Mouse (Mus musculus) adrenal gland, postnatal 36 days (tissue): ENCODE measurements at regions not wholly inside any gene's neighbourhood (a gene's known extent, or its start where the extent isn't known, plus 50 kb on each side); places are given as distances from the start of the nearest gene placed in this dataset.

ENCODE experiments used
- DNase-seq, 2 experiments: peaks; one replicate each; pipeline ENCODE4 v3.0.0; 2021; ENCODE audit warnings: mixed read lengths in 1 of 2

DNA sequence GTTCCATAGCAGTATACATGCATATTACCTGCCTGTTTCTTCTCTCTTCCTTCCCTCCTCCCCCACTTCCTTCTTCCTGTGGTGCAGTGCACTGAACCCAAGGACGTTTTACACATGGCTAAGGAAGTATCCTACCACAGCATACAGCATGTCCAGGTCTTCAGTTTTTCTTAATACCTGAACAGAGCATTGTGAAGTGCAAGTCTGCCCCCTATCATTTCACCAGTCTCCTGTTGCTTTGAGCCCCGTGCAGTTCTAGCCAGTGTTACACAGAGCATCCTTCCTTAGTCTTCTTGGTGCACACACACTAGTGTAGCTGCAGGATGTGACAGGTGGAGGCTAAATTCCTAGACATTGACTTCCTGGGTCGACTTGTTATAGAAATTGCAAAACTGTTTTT, 53.7 kb upstream of the Foxb1 start:
- DNase-seq = no peak

DNA sequence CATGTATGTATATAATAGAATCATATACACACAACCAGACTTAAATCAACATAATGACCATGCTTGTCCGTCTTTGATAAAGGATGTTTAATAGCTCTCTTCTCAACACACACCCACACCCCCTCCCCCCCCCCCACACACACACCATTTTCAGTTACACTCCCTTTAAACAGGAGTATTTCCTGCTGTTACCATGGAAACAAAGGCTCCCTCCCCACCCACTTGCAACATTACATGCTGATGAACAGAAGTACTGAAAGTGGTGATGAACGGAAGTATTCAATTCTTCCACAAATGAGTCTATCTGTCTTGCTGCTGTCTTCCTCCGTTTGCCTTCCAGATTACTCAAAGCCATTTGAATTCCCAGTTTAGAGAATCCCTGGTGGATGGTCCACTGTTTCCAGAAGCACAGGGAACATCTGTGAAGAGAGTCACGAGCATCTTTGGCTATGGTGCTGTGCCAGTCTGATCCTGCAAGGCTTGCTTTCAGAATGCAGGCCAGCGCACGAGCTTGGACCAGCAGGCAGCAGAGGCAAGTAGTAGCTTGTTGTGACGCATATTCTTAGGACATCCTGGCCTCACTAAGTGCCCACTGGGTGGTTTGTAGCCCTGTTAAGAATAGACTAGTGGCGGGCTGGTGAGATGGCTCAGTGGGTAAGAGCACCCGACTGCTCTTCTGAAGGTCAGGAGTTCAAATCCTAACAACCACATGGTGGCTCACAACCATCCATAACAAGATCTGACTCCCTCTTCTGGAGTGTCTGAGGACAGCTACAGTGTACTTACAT, 62.6 kb upstream of the Foxb1 start:
- no peak for DNase-seq

DNA sequence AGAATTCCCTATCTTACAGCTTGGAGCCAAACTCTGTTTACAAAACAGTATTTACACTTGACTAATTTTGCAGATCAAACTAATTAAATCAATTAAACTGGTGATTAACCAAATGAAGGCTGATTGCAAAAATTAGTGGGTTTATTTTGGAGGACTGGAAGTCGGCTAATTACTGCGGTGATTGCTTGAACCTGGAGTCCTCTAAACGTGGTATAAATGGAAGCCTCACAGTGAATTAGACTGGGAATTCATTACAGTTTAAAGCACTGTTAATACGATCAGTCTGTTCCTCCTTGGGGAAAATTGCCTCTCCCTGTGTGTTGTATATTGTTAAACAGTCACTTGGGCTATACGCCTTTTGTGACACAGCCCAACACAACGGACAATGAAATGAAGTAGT, 67.7 kb upstream of the Foxb1 start:
- DNase-seq = no peak

DNA sequence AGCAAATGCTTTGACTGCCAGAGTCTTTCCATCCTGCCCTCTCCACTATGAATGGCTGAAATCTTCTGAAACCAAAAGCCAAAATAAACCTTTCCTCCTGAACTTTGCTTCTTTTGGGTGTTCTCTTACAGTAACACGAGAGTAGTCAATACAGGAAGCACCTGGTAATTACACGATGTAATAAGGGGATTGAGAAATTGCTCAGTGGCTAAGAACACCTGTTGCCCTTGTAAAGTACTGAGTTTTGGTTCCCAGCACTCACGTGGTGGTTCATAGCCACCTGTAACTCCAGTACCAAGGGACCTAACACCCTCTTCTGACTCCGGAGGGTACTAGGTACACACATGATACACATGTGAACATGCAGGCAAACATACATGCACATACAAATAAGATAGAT, 74.7 kb upstream of the Foxb1 start:
- no peak for DNase-seq

- no peak for DNase-seq
Observed at GRCm38 (mm10) chr9:69839198-69839597, 78.5 kb upstream of the Foxb1 start.

DNA sequence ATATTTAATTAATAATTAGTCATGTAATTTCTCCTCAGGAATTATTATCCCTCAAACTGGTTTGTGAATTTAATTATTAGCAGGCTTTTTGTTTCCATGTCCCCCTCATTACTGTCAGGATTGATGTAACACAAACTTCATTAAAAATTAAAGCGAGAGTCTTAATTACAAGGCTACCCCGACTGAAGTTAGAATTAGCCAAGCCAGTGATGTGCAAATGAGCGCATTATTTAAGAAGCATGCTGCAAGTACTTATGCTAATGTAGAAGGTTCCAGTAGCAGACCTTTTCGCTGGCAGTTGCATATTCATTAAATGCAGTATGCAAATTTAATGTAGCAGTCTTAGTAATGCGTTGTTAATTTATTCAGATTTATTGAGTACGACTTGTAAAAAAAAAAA, 84.0 kb upstream of the Foxb1 start:
- DNase-seq = no peak

DNA sequence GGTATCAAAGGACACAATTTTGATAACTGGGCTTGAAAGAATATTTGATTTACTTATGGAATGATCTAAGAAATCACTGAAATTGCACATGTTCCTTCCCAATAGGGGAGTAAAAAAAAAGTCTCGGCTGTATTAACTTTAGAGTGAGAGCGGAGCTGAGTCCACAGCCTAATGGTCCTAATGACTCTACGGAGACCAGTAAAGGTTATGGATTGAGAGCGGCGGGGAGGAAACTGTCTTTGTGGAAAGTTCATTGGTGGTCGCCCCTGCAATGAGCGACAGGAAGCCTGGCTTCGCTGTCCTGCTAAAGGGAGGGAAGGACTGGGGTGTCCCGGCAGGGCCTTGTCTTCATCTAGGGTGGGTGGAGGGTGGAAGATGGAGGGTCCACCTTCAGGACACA, 84.5 kb upstream of the Foxb1 start:
- no peak for DNase-seq

- DNase-seq = peak; percentile 34 to 35
Observed at GRCm38 (mm10) chr9:69856621-69857020, 95.9 kb upstream of the Foxb1 start.

GRCm38 (mm10) chr9:69858619-69859018, 97.9 kb upstream of the Foxb1 start:
- DNase-seq = no peak

GRCm38 (mm10) chr9:69870182-69870581, 109.4 kb upstream of the Foxb1 start:
- DNase-seq = peak; percentile 4 to 8

GRCm38 (mm10) chr9:69886351-69886750, 102.9 kb upstream of the Bnip2 start:
- no peak for DNase-seq

- DNase-seq = no peak
Observed at GRCm38 (mm10) chr9:69898016-69898415, 91.2 kb upstream of the Bnip2 start.

GRCm38 (mm10) chr9:69899371-69899770, 89.9 kb upstream of the Bnip2 start:
- peak in 1 of 2 experiments; percentile 4 for DNase-seq

DNA sequence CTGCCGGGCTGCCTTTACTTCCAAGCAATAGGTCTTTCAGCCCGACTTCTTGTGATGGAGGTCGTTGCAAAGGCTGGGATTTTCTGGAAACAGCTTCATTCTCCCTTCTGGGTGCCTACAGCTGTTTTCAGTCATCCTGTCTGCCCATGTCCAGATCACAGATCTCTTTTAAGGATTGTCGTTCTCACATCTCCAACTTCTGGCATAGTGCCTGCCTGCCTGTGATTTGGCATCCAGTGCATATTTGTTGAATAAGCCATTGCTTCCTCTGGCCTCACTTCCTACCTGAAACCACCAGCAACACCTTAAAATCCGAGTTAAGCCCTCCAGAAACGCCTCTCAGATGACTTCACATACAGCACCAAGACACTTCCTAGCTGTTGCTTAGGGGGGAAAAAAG, 88.4 kb upstream of the Bnip2 start:
- DNase-seq = no peak

DNA sequence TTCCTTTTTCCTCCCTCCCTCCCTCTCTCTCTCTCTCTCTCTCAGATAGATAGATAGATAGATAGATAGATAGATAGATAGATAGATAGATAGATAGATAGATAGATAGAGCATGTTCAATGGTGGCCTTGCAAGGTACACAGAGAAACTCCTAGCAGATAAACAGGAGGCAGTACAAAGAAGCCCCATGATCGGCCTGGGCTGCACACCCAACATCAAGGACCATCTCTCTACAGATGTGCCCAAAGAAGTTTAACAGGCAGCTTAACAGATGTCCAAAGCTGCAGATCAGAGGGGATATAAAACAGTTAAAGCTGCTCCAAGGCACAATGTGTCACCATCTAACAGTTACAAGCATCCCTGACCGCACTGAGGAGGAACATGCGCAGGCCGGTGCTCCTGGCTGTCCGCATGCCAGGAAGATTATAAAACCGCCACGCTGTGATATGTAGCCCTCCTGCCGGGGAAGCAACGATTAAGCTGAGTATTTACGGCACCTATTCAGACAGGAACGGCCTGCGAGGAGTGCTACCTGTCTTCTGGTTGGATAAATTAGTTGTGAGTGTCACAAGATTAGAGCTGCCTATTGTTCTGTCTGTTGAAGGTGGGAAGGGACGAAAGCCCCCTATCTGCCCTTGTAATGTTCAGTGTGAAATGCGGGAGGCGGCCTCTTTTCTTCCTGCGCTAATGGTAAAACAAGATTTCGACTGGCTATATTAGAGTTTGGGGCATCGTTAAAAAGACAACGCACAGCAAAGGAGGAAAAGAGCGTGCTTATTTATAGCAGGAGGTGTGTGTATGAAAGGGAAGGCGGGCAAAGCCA, 81.9 kb upstream of the Bnip2 start:
- peak; percentile 7 to 17 for DNase-seq

GRCm38 (mm10) chr9:69910621-69911020, 78.6 kb upstream of the Bnip2 start:
- DNase-seq = no peak

- DNase-seq = no peak
Observed at GRCm38 (mm10) chr9:69928126-69928525, 61.1 kb upstream of the Bnip2 start.

GRCm38 (mm10) chr9:69937863-69938262, 51.4 kb upstream of the Bnip2 start:
- DNase-seq = no peak
